Mouse (Mus musculus) monocyte, adult 5-6 weeks (primary cell): ENCODE measurements at regions not wholly inside any gene's neighbourhood (a gene's known extent, or its start where the extent isn't known, plus 50 kb on each side); places are given as distances from the start of the nearest gene placed in this dataset.

Experiments used
- ATAC-seq: fragments of 153-309, 156-312 bp; replicated peaks from 2 replicates; pipeline ENCODE4 v1.8.0; 2017; ENCODE audit warnings: mild to moderate bottlenecking; ENCODE audit not compliant: low TSS enrichment, insufficient number of reproducible peaks, severe bottlenecking, poor library complexity, low FRiP score

DNA sequence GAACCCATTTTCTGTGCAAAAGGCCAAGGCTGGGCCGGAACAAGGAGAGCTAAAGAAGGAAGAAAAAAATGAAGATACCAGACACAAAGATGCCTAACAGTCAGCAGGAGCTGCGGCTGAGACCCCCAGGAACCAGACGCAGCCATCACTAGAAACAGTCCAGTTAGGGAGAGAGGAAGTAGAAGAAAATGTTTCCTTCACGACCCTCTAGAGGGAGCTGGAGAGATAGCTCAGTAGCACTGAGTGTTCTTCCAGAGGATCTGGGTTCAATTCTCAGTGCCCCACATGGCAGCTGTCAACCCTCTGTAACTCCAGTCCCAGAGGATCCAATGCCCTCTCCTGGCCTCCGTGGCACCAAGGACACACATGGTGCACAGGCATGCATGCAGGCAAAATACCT, 113.7 kb upstream of the Rpl38 start:
- no peak for ATAC-seq

DNA sequence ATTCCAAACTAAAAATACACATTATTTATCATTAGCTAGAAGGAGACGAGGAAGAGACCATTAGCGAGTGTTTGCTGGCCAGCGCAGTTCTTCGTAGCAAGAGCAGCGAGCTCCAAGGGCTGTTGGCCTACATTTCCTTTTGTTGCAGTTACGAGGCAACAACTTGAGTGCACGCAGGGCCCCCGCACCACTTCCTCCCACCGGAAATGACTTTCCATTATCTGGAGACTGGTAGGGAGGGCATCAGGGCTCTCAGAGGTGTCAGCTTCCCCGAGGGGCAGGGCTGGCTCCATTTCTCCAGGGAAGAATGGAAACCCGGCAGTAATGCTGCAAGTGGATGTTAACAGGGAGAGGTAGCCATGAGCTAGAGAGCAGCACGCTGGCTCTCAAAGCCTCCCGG, 114.3 kb upstream of the Rpl38 start:
- ATAC-seq: no peak

DNA sequence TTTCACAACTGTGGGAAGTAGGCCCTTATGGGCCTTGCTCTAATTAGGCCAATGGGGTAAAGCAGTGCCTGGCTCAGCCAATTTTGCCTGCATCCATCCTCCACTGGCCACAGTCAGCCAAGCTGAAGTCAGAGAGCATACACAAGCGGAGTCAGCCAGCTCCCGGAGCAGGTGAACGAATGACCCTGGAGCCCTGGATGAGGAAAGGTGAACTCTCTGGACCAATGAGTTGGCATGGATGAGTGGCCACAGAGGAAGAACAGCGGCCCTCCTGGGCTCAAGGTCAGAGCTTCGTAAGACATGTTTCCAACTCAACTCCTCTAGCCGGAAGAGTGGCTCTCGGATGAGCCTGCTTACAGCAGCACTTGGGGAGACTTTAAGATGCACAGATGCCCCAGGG, 116.1 kb upstream of the Rpl38 start:
- ATAC-seq: no peak

DNA sequence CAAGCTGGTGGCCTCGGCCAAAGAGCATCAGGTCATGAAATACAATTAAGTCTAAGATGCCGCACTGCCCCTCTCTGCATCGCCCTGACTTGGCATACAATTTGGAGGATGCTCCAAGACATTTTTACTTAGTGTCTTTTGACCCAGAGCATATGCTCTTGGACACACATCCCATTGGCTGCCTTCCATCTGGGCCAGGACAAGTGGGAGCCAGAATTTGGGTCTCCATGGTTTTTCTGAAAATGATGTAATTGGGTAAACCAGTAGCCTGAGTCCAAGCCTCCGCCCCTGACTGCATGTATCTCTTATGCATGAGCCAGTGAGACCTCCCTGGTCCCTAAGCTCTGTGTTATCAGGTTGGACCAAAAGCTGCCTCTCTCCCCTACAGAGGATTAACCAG, 117.1 kb upstream of the Rpl38 start:
- no peak for ATAC-seq

DNA sequence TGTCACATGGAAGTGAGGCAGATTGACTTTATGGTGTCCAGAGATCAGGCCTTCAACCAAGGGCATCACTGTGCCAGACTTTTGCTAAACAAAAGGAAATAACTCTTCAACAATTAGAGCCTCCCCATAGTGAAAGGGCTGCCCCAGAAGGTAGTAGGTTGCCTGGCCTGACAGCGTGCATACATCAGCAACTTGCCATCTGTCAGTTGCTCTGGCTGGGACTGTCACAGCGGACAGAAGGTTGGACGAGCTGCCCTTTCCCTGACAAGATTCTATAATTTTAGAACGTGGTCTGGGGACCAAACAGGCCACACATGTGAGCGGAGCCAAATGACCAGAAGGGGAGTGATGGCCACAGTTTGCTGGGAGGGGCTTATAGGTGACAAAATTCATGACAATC, 119.7 kb upstream of the Rpl38 start:
- ATAC-seq: no peak

DNA sequence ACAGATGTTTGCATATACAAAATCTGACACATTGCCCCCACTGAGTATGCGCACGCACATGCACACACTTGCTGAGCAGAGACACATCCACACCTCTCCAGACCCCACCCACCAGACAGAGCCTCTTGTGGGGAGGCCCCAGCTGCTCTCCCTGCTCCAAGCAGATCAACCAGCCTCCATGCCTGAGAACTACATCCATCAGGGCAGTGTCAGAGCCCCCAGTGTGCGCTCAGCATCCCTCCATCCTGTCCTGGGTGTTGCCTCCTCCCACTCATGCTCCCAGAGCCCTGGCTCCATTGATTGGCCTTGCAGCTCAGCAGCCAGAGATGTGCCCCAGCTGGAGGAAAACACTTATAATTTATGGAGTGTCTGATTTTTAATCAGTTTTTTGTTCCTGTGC, 124.1 kb upstream of the Rpl38 start:
- ATAC-seq: no peak

DNA sequence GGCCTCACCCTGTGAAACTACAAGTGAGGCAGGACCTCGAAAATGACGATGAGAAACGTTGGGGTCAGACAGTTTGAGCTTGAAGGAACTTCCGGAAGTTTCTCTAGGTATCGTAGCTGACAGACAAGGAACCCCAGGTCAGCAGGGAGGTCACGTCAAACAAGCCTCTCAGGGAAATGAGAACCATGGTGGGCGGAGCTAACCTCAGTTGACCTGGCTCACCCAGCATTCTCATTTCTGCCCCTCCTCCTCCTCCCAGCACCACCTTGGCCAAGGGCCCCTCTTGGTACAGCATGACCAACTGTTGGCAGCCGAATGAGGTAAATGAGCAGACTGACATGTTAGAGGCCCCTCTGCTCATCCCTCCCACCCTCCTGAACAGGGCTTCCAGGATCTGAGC, 126.2 kb upstream of the Rpl38 start:
- ATAC-seq: no peak

DNA sequence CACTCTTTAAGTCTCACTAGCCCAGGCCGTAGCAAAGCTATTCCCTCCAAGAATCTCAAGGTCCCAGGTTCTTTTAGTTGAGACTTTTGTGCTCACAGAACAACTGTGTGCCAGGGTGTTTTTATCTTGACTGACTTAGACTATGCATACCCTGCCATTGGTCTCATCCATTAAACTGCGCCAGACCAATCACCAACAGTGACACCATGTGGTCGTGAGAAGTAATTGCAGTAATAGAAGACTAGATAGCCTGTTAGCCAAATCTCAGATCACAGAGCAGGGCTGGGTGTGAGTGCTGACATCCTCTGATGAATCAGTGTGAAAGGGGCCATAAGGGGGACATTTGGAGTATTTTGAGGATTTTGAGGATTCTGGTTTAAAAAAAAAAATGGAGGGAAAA, 127.8 kb upstream of the Rpl38 start:
- ATAC-seq: no peak

DNA sequence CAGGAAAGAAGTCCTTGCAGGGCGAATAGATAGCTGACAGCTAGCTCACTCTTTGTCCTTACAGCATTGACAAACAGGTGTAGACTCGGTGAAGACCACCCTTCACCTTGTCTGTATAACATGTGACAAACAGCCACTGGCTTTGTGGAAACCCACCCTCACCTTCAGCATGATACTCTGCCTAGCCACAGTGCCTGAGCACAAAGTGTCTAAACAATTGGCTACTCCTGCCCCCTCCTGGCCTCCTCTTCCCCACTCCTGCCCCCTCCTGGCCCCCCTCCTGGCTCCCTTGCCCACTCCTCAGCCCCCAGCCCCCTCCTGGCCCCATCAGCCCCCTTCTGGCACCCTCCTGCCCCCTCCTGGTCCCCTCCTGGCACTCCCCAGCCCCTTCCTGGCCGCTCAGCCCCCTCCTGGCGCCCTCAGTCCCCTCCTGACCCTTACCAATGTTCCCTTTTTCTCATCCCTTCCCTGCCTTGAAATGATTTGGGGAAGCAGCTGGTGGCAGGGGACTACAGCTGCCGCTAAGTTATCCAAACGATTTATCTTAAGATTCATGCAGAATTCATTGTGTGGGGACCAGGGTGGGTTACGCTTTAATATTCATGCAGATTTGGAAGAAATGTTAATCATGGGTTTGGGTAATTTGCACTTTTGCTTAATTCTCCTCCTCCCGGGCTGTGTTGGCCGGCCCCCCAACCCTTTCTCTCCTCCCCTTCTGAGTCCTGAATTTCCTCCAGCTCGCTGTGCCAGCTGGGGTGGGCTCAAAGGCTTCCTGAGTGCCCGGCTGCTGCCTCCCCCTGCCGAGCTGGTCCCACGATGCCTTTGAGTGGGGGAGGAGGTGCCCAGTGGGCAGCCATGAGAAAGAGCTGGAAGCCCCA, 131.5 kb upstream of the Rpl38 start:
- ATAC-seq: no peak

DNA sequence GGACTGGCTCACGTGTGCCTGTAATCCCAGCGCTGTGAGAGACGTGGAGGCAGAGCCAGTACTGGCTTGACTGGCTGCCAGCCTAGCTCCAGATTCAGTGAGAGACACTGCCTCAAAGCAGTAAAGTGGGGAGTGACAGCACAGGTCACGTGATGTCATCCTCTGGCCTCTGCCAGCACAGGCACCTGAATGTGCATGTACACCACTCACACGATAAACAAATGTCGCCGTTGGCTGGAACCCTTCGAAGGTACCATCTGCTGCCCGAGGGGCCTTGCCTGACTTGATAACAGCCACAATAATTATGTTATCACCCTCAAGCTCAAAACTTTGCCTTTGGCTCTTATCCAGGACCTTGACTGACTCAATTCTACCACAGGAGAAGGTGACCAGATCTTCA, 132.4 kb upstream of the Rpl38 start:
- ATAC-seq: no peak

DNA sequence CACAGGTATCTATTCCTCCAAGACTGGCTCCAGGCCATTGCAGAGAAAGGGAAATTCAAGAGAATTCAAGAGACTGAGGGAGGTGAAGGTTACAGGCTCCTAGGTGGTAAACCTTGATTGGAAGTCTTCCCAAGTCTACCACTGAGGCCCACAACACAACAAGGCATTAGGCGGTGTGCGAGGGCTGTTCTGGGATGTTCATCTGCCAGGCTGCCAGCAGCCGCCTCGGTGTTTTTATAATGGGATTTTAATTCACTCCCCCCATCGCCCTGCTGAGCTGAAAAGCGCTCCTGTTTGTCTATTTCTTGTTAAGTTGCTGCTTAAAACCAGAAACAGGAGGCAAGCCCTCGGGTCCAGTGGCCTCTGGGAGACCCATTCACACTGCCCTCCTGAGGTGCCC, 133.9 kb upstream of the Rpl38 start:
- ATAC-seq: no peak

DNA sequence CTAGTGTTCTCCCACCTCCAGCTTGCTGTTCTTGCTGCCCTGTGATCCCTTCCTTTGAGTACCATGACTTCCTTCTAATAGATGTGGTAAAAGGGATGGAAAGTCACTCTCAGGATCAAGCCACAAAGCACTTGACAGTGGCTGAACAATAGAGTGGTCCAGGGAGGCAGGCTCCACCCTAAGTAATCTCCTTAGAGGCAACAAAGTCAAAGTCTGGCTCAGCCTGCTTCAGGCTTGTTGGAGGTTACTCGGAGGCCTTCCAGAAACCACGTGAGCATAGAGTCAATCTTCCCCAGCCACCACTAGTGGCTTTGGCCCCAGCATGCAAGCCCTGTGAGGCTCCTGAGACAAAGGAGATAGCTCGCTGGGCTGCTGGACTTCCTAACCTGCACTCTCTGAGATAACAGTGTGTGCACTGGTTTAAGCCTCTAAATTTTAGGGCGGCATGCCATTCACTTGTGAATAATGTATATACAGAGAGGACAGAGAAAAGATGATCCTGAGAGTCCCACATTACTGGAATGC, 137.0 kb upstream of the Rpl38 start:
- ATAC-seq: no peak

DNA sequence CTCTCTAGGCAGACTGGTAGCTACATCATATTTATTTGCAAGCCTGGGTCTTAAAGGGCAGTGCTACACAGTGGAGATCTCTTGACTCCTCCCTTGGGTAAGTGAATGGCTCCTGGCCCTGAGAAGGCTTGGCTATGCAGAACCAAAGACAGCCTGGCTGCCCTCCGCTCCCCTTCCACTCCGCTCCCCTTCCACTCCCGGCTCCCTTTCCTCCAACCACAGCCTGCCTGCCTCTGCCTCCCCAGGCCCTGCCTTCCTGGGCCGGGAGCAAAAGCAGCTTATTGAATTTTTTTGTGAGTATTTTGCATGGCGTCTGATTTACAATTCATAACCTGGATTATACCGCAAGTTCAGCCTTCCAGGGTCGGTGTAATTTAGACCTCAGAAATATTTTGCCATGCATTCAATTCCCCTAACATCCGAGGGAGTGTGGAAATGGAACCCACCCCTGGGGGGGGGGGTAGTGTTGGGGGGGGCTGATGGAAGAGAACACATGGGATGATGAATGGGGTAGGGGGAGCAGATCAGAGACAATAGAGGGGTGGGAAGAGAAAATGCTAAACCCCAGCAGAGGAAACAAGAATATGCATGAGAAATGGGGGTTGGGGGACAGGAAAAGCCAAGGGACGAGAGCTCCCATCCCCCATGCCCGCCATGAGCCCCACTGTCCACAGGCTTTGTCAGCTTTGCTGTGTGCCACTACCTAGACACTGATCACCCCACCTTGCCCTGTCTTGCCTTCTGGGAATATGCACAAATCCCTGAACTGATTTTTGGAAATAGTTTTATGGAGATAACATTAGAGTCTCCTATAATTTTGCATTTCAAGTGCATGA, 139.2 kb upstream of the Rpl38 start:
- ATAC-seq: no peak

DNA sequence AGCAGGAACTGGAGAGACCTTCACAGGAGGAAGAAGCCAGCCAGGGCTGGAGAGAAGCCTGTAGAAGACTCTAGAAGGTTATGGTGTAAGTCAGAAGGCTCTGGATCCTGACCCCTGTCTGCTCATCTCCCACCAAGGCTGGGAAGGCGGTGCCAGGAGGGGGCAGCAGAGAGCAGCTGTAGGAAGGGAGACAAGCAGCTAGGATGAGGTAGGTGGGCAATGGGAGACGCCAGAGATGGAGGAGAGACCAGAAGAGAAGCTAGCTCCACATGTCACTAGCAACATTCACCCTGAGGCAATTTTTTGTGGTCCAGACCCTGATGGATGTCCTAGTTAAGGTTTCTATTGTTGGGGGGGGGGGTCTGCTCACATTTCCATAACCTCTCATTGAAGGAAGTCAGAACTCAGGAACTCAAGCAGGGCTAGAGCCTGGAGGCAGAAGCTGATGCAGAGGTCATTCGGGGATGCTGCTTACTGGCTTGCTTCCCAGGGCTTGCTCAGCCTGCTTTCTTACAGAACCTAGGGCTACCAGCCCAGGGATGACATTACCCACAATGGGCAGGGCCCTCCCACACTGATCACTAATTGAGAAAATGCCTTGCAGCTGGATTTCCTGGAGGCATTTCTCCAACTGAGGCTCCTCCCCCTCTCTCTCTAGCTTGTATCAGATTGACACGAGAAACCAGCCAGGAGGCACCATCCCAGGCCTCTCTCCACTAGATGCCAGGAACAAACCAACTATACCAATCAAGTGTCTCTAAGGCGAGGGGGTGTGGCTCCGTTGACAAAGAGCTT, 144.7 kb upstream of the Rpl38 start:
- ATAC-seq: no peak; the same call in 1 of the 2 replicates

DNA sequence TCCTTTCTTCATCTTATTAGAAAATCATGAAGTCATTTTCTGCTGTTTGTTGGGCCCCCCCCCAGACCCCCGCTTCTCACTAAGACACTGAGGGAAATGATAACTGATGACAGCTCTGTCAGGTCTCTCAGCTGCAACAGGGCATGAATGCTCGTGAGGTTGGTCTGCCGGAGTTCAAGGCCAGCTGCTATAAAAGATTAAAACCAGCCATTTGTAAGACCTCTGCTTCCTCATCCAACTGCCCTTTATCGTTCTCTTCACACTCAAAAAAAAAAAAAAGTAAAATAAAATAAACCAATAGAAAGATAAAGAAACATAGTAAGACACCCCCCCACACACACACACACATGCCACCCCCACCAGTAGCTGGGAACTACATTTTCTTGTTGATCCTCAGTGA, 153.0 kb upstream of the Rpl38 start:
- ATAC-seq: no peak

DNA sequence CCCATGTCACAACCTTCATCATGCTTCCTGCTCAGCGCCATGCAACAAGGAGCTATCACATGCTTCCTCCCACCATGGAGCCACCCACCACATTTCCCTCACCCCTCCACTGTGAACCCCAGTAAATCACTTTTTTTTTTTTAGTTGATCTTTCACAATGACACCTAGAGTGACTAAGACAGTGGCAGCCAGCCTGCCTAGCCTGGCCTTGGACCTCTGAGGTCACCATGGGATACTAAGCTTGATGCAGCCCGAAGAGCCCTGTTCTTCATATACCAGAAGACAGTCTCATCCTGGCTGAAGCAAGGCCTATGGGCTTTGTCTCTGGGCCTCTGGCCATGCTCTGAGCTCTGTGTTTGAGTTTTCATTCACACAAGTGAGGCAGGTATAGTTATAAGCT, 154.2 kb upstream of the Rpl38 start:
- ATAC-seq: no peak

DNA sequence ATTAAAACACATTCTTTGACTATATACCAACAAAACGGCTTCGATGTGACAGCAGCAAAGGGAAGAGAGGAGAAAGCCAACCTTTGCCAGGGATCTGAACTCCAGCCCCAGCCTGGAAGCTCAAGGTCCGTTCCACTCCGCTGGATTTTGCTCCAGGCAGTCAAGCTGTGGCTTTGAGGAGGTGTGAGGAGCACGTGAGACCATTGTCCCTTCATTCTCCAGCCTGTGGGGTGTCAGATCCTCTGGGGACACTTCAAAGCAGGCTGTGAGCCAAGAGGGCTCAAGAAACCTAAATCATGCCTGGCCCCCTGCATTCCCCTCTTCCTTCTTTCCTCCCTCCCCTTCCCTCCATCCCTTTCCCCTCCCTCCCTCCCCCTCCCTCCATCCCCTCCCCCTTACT, 154.9 kb upstream of the Rpl38 start:
- ATAC-seq: no peak

DNA sequence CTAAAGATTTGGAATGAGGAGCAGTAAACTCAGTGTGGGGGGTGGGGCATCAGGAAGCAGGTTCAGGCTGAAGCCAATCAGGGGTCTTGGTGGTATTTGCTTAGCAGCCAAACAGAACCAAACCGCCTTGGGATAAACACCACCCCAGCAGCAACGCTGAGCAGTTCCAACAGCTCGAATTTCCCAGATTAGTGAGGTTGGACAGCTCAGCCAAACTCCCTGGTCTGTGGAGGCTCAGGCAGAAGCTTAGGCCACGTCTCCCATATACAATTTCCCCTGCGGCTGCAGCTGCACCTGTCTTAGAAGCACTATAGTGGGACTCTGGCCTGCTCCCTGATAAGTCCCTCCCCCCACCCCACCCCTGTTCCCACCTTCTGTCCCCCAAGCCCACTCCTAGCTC, 156.3 kb upstream of the Rpl38 start:
- ATAC-seq: no peak

DNA sequence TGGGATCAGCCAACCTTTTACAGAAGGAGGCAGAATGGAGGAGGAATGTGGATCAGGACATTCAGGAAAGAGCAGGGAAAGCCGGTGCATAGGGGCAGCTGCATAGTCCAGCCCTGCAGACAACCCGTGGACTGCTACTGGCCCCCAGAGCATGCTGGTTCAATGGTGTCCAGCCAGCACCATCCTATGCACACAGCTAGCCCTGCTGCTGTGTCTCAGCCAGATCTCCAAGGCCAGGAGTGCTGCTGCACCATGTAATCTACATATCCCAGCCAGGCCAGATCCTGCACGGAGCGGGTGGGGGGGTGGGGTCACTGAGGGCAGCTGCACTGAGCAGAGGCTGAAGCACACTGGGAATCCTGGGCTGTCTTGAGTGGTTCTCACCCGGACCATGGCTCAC, 165.8 kb upstream of the Rpl38 start:
- ATAC-seq: no peak
